Mouse (Mus musculus): ENCODE measurements around the gene Tm9sf4. TPM values are rescaled to one million over a fixed set of nuclear protein-coding genes. Genes with fewer than 3 reads are reported as not detected.
A peak's percentile ranks its signal among the peaks of the same experiment; 100 is the strongest.

Gene Tm9sf4
- polyA plus RNA-seq, 1 experiment = 18.3 TPM

- TF ChIP-seq CTCF (IDR thresholded peaks at IDR 0.05; ENCODE audit: control insufficient read depth, insufficient read depth, low read length) (peak; percentile 91), POLR2A (IDR thresholded peaks at IDR 0.05; ENCODE audit: borderline replicate concordance, control insufficient read depth, low read depth, low read length) (no peak)
- H3K4me3 ChIP-seq (replicated peaks; ENCODE audit: control insufficient read depth, low read depth, low read length) = no peak overlapping the region
- peaks cover 3% of the 10 kb centered on the region; the same call in 1 of the 2 replicates for H3K4me1 ChIP-seq (ENCODE audit: control insufficient read depth, insufficient read depth, low read length)
- 7% methylated on average over 3 of the region's 3 CpGs for WGBS
- peak overlapping the region; percentile 41 for H3K27ac ChIP-seq (ENCODE audit: control insufficient read depth, insufficient read depth, low read depth, low read length, poor library complexity)
These were observed 13.4 kb upstream of the Tm9sf4 start for GRCm38 (mm10) chr2:153147715-153148114.

- TF ChIP-seq POLR2A (IDR thresholded peaks at IDR 0.05; ENCODE audit: borderline replicate concordance, control insufficient read depth, low read depth, low read length) (no peak), CTCF (IDR thresholded peaks at IDR 0.05; ENCODE audit: control insufficient read depth, insufficient read depth, low read length) (no peak)
- Histone ChIP-seq H3K4me3 (replicated peaks; ENCODE audit: control insufficient read depth, low read depth, low read length) (no peak overlapping the region), H3K4me1 (ENCODE audit: control insufficient read depth, insufficient read depth, low read length) (peaks cover 3% of the 10 kb centered on the region; the same call in 1 of the 2 replicates), H3K27ac (ENCODE audit: control insufficient read depth, insufficient read depth, low read depth, low read length, poor library complexity) (no peak overlapping the region)
- 76% methylated on average over 3 of the region's 3 CpGs for WGBS
These were observed 11.4 kb upstream of the Tm9sf4 start for GRCm38 (mm10) chr2:153149742-153150141.

- Histone ChIP-seq H3K4me3 (replicated peaks; ENCODE audit: control insufficient read depth, low read depth, low read length) (no peak overlapping the region), H3K27ac (ENCODE audit: control insufficient read depth, insufficient read depth, low read depth, low read length, poor library complexity) (no peak overlapping the region), H3K4me1 (ENCODE audit: control insufficient read depth, insufficient read depth, low read length) (peaks cover 3% of the 10 kb centered on the region; the same call in 1 of the 2 replicates)
- 85% methylated on average over 7 of the region's 7 CpGs for WGBS
- TF ChIP-seq CTCF (IDR thresholded peaks at IDR 0.05; ENCODE audit: control insufficient read depth, insufficient read depth, low read length) (no peak), POLR2A (IDR thresholded peaks at IDR 0.05; ENCODE audit: borderline replicate concordance, control insufficient read depth, low read depth, low read length) (no peak)
These were observed 10.1 kb upstream of the Tm9sf4 start for GRCm38 (mm10) chr2:153151026-153151425.

GRCm38 (mm10) chr2:153151926-153152665, 9.0 kb upstream of the Tm9sf4 start:
- Histone ChIP-seq H3K4me3 (replicated peaks; ENCODE audit: control insufficient read depth, low read depth, low read length) (no peak overlapping the region), H3K27ac (ENCODE audit: control insufficient read depth, insufficient read depth, low read depth, low read length, poor library complexity) (no peak overlapping the region), H3K4me1 (ENCODE audit: control insufficient read depth, insufficient read depth, low read length) (peaks cover 3% of the 10 kb centered on the region; the same call in 1 of the 2 replicates)
- WGBS = 10% methylated on average over 8 of the region's 8 CpGs
- no peak for TF ChIP-seq CTCF (IDR thresholded peaks at IDR 0.05; ENCODE audit: control insufficient read depth, insufficient read depth, low read length)

GRCm38 (mm10) chr2:153153033-153153450, 8.1 kb upstream of the Tm9sf4 start:
- no peak overlapping the region for H3K27ac ChIP-seq (ENCODE audit: control insufficient read depth, insufficient read depth, low read depth, low read length, poor library complexity)
- H3K4me1 ChIP-seq (ENCODE audit: control insufficient read depth, insufficient read depth, low read length) = no peaks in the 10 kb centered on the region; the same call in 1 of the 2 replicates
- WGBS = 69% methylated on average over 4 of the region's 4 CpGs
- TF ChIP-seq POLR2A (IDR thresholded peaks at IDR 0.05; ENCODE audit: borderline replicate concordance, control insufficient read depth, low read depth, low read length) (no peak), CTCF (IDR thresholded peaks at IDR 0.05; ENCODE audit: control insufficient read depth, insufficient read depth, low read length) (no peak)
- H3K4me3 ChIP-seq (replicated peaks; ENCODE audit: control insufficient read depth, low read depth, low read length) = no peak overlapping the region

GRCm38 (mm10) chr2:153157270-153157669, 3.8 kb upstream of the Tm9sf4 start:
- H3K4me3 ChIP-seq (replicated peaks; ENCODE audit: control insufficient read depth, low read depth, low read length) = no peak overlapping the region
- no peak overlapping the region for H3K27ac ChIP-seq (ENCODE audit: control insufficient read depth, insufficient read depth, low read depth, low read length, poor library complexity)
- 61% methylated on average over 1 of the region's 3 CpGs for WGBS
- peaks cover 2% of the 10 kb centered on the region for H3K4me1 ChIP-seq (ENCODE audit: control insufficient read depth, insufficient read depth, low read length)
- TF ChIP-seq POLR2A (IDR thresholded peaks at IDR 0.05; ENCODE audit: borderline replicate concordance, control insufficient read depth, low read depth, low read length) (no peak), CTCF (IDR thresholded peaks at IDR 0.05; ENCODE audit: control insufficient read depth, insufficient read depth, low read length) (peak; percentile 51; the same call in 1 of the 2 replicates)

- Histone ChIP-seq H3K4me1 (ENCODE audit: control insufficient read depth, insufficient read depth, low read length) (peaks cover 4% of the 10 kb centered on the region), H3K4me3 (replicated peaks; ENCODE audit: control insufficient read depth, low read depth, low read length) (no peak overlapping the region), H3K27ac (ENCODE audit: control insufficient read depth, insufficient read depth, low read depth, low read length, poor library complexity) (no peak overlapping the region)
- WGBS = 76% methylated on average over 5 of the region's 5 CpGs
- no peak for TF ChIP-seq CTCF (IDR thresholded peaks at IDR 0.05; ENCODE audit: control insufficient read depth, insufficient read depth, low read length)
- no peak for TF ChIP-seq POLR2A (IDR thresholded peaks at IDR 0.05; ENCODE audit: borderline replicate concordance, control insufficient read depth, low read depth, low read length)
These were observed 970 bp upstream of the Tm9sf4 start for GRCm38 (mm10) chr2:153160133-153160532.

GRCm38 (mm10) chr2:153161684-153162080, 579 bp downstream of the Tm9sf4 start:
- Histone ChIP-seq H3K27ac (ENCODE audit: control insufficient read depth, insufficient read depth, low read depth, low read length, poor library complexity) (peak overlapping the region; percentile 57), H3K4me1 (ENCODE audit: control insufficient read depth, insufficient read depth, low read length) (peaks cover 4% of the 10 kb centered on the region), H3K4me3 (replicated peaks; ENCODE audit: control insufficient read depth, low read depth, low read length) (peak overlapping the region; percentile 72)
- WGBS = under 1% methylated on average over 16 of the region's 16 CpGs
- TF ChIP-seq CTCF (IDR thresholded peaks at IDR 0.05; ENCODE audit: control insufficient read depth, insufficient read depth, low read length) (no peak), POLR2A (IDR thresholded peaks at IDR 0.05; ENCODE audit: borderline replicate concordance, control insufficient read depth, low read depth, low read length) (0 out of 2 replicates have a peak, but pooled peaks have one; percentile 25)
